Mouse (Mus musculus) mesoderm, embryonic 11.5 days (tissue): Measurements from ENCODE around the gene Fbxl8.
"Not testable (repeated sequence)": the region's sequence is repeated elsewhere in the genome, so short reads cannot be mapped to it uniquely, and the experiment has no call there.

Source experiments
- DNase-seq: peaks from one replicate; pipeline ENCODE4 v3.0.0-alpha.2; 2012; ENCODE audit warnings: low read depth, low spot score

Gene Fbxl8

GRCm38 (mm10) chr8:105281821-105282220 lies 17.4 kb downstream of the Fbxl8 start:
- no peak for DNase-seq

GRCm38 (mm10) chr8:105282239-105282638 lies 17.8 kb downstream of the Fbxl8 start:
- DNase-seq = no peak

GRCm38 (mm10) chr8:105283074-105283473 lies 18.6 kb downstream of the Fbxl8 start:
- no peak for DNase-seq

DNA sequence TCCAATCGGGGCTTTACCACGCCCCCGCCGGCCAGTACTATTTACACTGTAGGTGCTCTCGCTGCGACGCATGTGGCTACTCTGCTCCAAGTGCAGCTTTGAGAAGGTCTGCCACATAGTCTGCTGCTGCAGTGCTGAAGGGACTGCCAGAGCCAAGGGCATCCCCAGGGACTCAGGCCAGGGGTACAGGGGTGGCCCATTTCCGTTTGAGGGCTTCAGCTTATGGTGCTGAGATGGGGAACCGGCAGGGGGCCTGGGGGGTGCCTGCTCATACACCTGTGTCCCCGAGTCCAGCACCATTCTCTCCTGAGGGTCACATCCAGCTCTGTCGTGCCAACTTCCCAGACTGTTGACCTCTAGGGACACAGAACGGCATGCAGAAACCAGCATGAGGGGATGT lies 21.1 kb downstream of the Fbxl8 start:
- DNase-seq = no peak

GRCm38 (mm10) chr8:105286907-105287306 lies 22.5 kb downstream of the Fbxl8 start:
- no peak for DNase-seq

- DNase-seq = no peak
Observed at GRCm38 (mm10) chr8:105288231-105288630, 23.8 kb downstream of the Fbxl8 start.

GRCm38 (mm10) chr8:105288958-105289732 lies 24.7 kb downstream of the Fbxl8 start:
- DNase-seq = peak; percentile 97

DNA sequence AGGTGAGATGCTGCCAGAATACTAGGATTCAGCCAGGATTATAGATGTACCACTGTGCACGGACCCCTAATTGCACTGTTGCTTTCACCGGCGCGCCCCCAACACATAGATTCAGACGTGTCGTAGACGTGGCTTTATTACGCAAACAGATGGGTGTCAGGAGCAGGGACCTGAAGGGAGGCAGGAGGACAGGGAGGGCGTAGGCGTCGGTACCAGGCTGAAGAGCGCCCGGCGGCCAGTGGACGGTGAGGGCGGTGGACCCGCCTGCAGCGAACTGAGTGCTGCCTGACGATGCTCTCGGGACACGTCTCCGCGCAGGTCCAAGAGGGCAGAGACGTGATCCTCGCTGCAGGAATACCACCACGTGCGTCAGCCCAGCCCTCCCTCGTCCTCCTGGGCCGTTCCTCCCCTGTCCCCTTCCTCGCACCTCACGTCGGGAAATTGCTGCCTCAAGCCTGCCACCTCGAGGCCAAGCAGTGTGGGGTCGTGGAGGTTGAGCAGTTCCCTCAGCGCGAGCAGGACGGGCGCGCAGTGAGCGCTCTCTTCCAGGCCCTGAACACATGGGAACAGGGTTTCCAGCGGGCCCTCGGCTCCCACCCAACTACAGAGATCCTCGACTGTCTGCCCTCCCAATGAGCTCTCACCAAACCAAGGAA lies 25.5 kb downstream of the Fbxl8 start, which contains the start of gene 4931428F04Rik:
TSS of gene 4931428F04Rik (minus strand) at position 60 of the 656 bp plus-strand sequence.
- peak; percentile 74 for DNase-seq

DNA sequence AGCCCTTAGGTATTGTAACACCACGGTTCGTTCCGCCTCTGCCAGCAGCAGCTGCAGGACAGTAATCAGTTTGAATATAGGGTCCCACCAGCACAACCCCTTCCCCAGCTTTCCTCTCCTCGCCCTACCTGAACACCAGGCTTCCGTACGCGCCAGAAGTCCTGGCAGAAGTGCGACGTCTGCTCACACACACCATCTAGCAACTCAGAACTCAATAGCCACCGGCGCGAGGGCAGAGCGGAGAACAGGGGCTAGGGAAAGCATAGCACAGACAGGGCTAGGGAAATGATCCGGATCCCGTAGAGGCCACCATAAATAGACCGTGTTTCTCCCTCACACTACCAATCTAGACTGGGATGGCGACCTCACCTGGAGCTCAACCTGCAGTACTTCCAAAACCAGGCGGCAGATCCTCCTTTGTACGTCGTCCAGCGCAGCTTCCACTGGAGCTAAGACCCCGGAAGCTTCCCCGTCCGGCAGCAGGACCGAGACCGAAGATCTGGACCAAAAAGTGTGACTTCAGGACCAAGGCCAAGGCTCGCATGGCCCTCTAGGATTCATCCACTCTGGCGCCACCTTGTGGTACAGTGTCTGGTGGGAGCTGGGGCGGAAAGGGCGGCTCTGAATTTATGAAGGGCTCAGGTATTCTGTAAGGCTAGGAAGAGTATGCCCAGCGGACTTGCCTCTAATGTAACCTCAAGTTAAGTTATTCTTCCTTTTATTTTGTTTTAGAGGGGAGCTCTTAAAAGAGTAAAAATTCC lies 26.3 kb downstream of the Fbxl8 start:
- DNase-seq = peak; percentile 94

GRCm38 (mm10) chr8:105291364-105291763 lies 26.9 kb downstream of the Fbxl8 start:
- not testable (repeated sequence) for DNase-seq

- DNase-seq = not testable (repeated sequence)
Observed at GRCm38 (mm10) chr8:105291802-105292201, 27.4 kb downstream of the Fbxl8 start.

DNA sequence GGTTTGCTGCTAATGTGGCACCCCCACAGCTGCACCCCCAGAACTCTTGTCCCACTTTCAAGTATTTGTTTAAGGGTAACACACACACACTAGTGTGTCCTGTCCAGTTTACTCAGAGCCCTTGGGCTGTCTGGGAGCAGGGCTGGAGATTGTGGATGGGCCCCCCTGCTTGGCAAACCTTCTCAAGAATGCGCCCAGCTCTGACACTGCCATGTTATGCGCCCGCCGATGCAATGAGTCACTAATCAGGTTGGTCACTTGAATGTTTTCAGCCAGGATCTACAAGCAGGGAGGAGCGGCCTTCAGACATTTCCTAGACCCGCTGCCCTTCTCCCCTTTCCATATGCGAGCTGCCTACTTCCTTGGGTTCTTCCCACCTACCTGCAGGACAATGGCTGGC lies 28.0 kb downstream of the Fbxl8 start:
- no peak for DNase-seq

DNA sequence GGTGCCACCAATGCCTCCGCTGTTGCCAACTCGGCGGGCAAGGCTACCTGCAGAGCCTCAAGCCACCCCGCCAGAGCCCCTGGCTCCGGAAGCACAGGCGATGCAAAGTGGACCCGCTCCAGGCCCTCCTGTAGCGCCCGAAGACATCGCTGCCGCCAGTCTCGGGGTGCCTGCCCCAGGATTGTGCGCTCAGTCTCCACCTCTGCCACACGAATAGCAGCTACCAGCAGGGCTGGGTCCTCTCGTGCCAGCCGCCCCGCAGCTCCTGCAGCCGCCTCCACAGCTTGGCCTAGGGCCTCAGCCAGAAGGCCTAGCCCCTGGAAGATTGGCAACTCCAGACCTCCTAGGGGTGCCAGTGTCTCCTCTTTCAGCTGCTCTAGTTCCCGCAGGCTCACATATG lies 29.0 kb downstream of the Fbxl8 start:
- no peak for DNase-seq

GRCm38 (mm10) chr8:105294776-105295175 lies 30.3 kb downstream of the Fbxl8 start:
- no peak for DNase-seq

DNA sequence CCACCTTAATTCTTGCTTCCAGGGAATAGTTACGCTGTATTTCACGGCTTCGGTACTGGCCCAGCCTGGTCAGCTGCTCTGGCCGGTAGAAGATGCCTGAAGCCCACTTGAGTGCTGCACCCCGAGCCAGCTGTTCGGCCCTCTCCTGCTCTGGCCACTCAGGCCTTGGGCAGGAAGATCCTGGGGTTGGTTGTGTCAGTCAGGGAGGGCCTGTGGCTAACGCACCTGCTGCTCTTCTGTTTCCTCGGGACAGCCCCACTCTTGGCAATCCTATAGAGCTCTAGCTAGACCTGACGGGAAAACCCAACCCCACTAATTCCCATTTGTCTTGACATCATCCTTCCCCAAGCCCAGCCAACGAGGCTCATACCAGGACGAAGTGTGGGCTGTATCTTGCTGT lies 30.8 kb downstream of the Fbxl8 start:
- DNase-seq = no peak

- DNase-seq = no peak
Observed at GRCm38 (mm10) chr8:105295895-105296573, 31.6 kb downstream of the Fbxl8 start, which contains the start of gene Exoc3l. Gene Exoc3l (minus strand): TSS chr8:105296101.

DNA sequence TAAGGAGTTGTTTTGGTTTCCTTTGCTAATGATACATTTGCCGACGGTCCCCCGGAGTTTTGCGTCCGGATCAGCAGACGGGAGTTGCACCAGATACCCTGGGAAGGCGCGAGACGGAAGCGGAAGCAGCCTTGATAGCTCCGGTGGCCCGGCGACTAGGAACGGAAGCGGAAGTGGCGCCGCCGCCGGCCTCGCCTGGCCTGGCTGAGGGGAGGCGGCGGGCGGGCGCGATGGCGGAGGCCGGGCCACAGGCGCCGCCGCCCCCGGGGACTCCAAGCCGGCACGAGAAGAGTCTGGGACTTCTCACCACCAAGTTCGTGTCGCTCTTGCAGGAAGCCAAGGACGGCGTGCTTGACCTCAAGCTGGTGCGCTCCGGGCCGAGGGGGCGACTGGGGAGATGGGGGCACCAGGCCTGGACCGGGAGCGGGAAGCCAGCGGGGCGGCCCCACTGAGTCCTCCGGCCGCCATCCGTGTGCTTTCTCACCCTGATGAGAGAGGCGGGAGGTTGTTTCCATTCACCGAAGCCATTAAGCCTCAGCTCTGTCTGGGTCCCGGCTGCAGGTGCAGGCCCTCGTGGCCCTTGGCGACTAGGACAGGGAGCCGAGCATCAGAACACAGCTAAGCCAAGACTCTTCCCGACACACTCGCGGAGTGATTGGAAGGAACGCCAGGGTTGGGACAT lies 33.2 kb downstream of the Fbxl8 start, which contains the start of gene E2f4:
TSS of gene E2f4 (plus strand) at position 153 of the 682 bp plus-strand sequence.
- peak; percentile 92 for DNase-seq

DNA sequence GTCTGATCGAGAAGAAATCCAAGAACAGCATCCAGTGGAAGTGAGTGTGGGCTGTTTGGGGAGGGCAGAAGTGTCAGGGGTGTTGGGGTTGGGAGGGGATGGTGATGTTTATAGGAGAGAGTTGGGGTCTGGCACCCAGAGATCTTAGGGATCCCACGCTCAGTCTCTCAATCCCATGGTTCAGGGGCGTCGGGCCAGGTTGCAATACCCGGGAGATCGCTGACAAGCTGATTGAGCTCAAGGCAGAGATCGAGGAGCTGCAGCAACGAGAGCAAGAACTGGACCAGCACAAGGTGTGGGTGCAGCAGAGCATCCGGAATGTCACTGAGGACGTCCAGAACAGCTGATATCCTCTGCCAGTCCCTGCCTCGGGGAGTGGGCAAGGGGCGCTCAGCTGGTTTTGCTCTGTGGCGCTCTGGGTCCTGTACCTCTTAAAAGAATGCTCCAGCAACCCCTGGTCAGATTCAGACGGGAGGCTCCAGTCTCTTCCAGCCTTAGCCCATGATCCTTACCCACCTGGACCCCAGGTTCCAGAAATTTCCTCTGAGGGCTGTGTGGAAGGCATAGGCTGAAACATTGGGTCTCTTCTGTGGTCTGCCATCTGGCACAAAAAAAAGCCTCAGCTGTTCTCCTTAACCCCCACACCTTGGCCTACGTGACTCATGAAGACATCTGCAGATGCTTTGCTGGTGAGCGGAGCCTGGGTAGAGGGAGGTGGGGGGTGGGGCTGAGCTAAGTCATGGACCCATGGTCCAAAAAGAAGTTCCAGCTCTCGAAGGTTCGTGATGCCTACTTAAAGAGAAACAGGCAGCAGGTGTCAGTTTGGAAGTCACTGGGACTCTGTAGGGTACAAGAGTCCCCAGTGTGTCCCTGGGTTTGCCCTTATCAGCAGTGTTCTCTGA lies 34.2 kb downstream of the Fbxl8 start:
- no peak for DNase-seq

DNA sequence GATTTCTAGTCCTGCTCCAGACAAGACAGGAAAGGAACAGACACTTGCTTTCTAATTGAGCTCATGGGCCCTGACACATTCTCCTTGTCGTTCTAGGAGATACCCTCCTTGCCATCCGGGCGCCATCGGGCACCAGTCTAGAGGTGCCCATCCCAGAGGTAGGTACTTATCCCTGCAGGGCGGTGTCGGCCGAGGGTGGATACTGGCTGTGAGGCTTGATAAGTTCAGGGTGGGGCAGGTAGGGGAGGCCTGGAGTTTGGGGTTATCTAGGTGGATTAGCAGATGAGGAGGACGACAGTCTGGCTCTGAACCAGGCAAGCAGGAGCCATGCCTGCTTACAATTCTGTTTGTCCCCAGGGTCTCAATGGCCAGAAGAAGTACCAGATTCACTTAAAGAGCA lies 35.5 kb downstream of the Fbxl8 start:
- no peak for DNase-seq

GRCm38 (mm10) chr8:105303396-105303795 lies 38.9 kb downstream of the Fbxl8 start:
- DNase-seq = no peak
